Mouse (Mus musculus) frontal cortex, postnatal 10 days (tissue): Measurements from ENCODE around the gene Hexim2.

Experiments
- DNase-seq, 2 experiments: peaks; one replicate each; pipeline ENCODE4 v3.0.0; 2022; ENCODE audit warnings: low spot score in 2 of 2, mixed read lengths in 1 of 2

Hexim2 gene

DNA sequence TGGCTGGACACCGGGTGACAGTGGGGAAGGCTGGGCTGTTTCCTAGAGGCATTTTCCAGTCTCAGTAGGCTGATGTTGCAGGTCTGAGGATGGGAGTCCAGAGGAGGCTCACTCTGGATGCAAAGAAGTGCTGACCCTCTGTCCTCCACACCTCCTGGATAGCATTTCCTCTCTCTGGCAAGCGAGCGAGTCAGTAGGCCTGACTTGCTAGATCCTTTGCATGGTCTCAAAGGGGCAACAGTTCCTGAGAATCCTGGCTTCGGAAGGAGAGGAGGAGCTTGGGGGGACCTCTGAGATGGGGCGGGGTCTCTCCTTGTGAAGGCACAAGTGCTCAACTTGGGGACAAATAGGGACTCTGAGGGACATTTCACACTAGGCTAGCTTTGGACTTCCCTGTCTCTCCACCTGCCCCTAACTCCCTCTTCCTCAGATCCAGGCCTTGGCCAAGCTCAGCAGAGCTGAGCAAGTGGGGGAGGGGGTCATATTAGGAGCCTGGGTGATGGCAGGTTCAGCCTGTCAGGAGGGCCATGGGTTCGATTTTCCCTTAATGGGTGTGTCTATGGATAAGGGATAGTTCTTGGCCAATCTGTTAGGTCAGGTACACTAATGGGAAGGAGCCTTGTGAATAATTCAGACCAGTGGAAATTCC, 40.3 kb downstream of the Hexim2 start:
- no peak for DNase-seq

GRCm38 (mm10) chr11:103173041-103173770, 41.0 kb downstream of the Hexim2 start:
- DNase-seq: no peak

DNA sequence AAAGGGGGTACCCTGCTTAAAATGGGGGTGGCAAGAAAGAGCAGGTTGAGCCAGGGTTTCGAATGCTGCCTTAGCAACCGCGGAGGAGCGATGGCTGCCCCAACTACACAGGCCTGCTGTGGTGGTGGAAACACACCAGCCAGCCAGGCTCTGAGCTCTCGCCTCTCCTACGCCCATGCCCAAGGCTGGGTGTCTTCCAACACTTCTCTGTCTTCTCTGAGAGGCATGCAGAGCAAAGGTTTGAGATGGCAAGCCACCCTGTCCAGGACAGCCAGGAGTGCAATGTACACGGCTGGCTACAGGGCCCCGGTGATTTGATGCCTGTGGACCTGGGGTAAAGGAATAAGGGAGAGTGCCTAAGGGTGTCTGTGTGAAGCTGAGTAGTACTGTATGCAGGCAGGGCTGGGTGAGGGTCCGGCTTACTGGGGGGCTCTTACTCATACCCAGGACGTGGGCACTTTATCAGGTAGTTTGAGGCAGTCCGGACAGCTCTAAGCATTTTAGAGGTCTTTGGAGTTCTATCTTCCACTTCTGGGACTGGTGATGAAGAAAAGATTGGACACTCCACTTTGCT, 41.6 kb downstream of the Hexim2 start:
- no peak for DNase-seq

DNA sequence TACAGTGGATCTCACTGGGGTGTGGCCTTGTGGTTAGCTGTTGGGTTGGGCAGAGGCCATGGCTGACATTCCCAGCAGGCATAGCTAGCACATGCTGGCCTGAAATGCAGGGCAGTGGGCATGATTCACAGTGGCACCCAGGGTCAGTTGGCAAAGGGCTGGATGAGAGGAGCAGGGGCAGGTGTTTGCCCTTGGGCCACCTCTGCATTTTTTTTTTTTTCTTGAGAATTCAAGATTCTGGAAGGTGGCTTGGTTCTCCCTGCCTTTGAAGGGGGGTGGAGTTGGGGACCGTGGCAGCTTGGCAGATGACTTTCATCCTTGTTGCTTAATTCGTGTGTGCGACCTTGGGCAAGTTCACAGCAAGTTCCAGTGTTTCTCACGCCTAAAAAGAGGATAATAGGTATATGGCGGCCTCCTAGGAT, 42.2 kb downstream of the Hexim2 start:
- no peak for DNase-seq

- no peak for DNase-seq
Observed at GRCm38 (mm10) chr11:103174891-103175391, 42.7 kb downstream of the Hexim2 start.

GRCm38 (mm10) chr11:103175688-103176442, 43.6 kb downstream of the Hexim2 start:
- DNase-seq: no peak

GRCm38 (mm10) chr11:103176510-103176909, 44.3 kb downstream of the Hexim2 start:
- DNase-seq: no peak

DNA sequence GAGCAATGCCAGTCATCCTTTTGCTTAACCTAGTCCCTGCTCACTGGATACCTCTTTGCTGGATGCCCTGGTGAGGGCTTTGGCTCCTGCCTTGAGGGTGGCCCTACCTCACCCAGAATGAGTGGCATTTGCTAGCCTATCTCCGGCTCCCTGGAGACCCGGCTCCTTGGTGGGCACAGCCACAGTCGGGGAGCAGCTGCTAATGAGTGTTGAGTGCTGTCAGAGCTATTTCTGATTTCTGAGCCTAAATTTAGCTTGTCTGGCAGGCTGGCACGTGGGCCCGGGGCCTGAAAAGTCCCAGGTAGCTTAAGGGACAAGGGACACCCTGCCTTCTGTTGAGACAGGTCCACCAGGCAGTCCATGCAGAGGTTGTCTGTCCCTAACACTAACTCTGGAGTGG, 45.0 kb downstream of the Hexim2 start:
- no peak for DNase-seq

- DNase-seq: no peak
Observed at GRCm38 (mm10) chr11:103177815-103178485, 45.7 kb downstream of the Hexim2 start.

- DNase-seq: no peak
Observed at GRCm38 (mm10) chr11:103178748-103179147, 46.5 kb downstream of the Hexim2 start.

GRCm38 (mm10) chr11:103180426-103180825, 48.2 kb downstream of the Hexim2 start:
- no peak for DNase-seq

GRCm38 (mm10) chr11:103181349-103181748, 49.1 kb downstream of the Hexim2 start:
- DNase-seq: no peak

GRCm38 (mm10) chr11:103181911-103182310, 49.7 kb downstream of the Hexim2 start:
- no peak for DNase-seq

DNA sequence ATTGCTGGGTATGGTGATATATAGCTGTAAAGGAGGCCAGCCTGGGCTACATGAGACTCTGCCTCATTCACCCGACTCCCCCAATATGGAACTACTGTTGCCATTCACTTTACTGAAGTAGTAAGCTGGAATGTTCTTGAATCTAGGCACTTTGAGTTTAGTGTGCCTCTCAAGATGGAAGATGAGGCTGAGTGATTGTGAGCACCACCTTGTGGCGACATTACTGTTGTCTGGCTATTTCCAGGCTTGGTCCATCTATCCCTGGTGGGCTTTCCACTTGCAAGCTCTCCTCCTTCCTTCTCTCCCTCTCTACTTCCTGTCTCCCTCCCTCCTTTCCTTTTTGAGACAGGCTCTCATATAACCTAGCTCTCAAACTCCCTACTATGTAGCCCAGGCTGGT, 52.7 kb downstream of the Hexim2 start:
- DNase-seq: no peak
